Mouse (Mus musculus) lung, postnatal 0 days (tissue): ENCODE measurements around the gene Rasgrp2.

Experiments used
- CTCF ChIP-seq: IDR thresholded peaks from 2 replicates; pipeline ENCODE4 v1.5.1; 2016; ENCODE audit warnings: antibody characterized with exemption, mild to moderate bottlenecking
- EP300 ChIP-seq: IDR thresholded peaks from 2 replicates; pipeline ENCODE4 v1.6.1; 2016; ENCODE audit warnings: antibody characterized with exemption, mild to moderate bottlenecking, control low read depth

DNA sequence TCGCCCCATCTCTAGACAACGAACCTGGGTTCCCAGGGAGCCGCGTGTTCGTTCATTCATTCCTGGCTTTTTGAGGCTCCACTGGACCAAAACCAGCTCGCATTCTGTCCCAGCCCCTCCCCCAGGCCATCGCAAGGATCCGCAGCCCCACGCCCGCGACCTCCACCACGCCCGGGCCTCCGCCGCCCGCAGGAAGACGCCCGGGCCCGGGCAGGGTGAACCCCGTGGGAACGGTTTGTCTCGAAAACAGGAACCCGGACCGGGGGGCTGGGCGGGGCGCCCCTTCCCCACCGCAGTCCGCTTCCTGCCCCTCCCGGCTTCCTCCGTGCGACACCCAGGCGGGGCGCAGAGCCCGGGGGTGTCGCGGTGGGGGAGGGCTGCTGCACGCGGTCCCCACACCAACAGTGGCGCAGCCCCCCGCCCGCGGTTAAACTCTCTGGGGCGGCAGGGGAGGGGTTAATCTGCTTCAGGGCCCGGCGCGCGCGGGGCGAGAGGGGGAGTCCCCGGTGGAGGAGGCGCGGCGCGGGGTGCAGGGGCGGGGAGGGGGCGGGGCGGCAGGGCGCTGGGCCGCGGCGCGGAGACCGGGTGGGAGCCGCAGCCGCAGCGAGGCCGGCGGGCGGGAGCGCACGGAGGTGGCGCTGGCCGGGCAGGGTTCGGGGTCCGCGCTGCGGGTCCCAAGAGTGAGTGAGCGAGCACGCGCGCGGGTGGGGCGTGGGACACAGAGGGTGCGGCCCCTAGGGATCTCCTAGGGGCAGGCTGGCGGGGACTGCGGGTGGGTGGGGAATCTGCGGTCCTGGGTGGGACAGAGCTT is at the start of gene Rasgrp2:
- no peak for TF ChIP-seq CTCF
- no peak; the same call in 1 of the 2 replicates for TF ChIP-seq EP300
